Mouse (Mus musculus): ENCODE measurements at regions not wholly inside any gene's neighbourhood (a gene's known extent, or its start where the extent isn't known, plus 50 kb on each side); places are given as distances from the start of the nearest gene placed in this dataset.

DNA sequence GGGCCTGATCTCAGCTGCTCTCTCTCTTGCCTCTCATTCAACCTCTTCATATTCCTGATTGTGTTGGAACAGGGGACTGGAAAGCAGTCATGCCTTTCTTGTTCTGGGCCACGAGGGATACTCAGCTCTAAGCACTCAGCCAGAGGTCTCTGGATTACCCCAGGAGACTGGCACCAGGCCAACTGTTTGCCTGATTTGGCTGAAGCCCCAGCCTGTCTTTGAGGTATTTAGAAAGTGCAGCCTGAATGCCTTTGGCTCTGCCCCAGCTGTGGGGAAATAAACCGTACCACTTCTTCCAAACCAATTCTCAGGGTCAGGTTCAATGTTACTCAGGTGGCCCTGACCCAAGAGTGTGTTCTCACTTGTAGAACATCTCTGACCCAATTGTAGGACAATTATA is 112.6 kb upstream of the Tmem72 start:
- no peak for TF ChIP-seq POLR2A (IDR thresholded peaks at IDR 0.05; ENCODE audit: borderline replicate concordance, low read depth, low read length)
- no peak for TF ChIP-seq CTCF (IDR thresholded peaks at IDR 0.05; ENCODE audit: low read depth, low read length)

Data from bone marrow macrophage, adult 2 months (primary cell).